ENCODE assay signal across 9 mouse cellular contexts in genomic region chr5:149538531-149538930, GRCm38 (mm10). TPM values are rescaled to one million over a fixed set of nuclear protein-coding genes. Genes with fewer than 3 reads are reported as not detected.
A peak's percentile ranks its signal among the peaks of the same experiment; 100 is the strongest.
DNase-seq lines count a peak whose midpoint lies in the region; ATAC-seq lines count a peak whose summit lies in the region.
"Had no signal": no experiment of that assay in that cellular context is flagged by ENCODE, and none has a peak within 500 bp of the region (broad histone marks: within the 10 kb centered on the region; RNA-seq: fewer than 3 reads in every experiment).

No protein-coding gene starts in this region.

- H3K27me3 ChIP-seq in forebrain, embryonic 13.5 days, result no peaks in the 10 kb centered on the region; the same call in 1 of the 2 replicates
- H3K27me3 ChIP-seq in forebrain, embryonic 11.5 days (ENCODE audit: control insufficient read depth, insufficient read depth, low read length), result no peaks in the 10 kb centered on the region
- H3K27me3 ChIP-seq in lung, embryonic 15.5 days, result no peaks in the 10 kb centered on the region
- no peaks in the 10 kb centered on the region for H3K27me3 ChIP-seq in neural tube, embryonic 15.5 days (replicated peaks)

- H3K36me3 ChIP-seq in forebrain, embryonic 13.5 days (ENCODE audit: poor library complexity, severe bottlenecking), result no peaks in the 10 kb centered on the region
- H3K36me3 ChIP-seq in forebrain, embryonic 11.5 days (ENCODE audit: control insufficient read depth, insufficient read depth, low read length), result no peaks in the 10 kb centered on the region
- H3K36me3 ChIP-seq in lung, embryonic 15.5 days, result no peaks in the 10 kb centered on the region
- no peaks in the 10 kb centered on the region for H3K36me3 ChIP-seq in neural tube, embryonic 15.5 days

- 77% methylated on average over 8 of the region's 8 CpGs for WGBS in forebrain, embryonic 13.5 days
- WGBS in forebrain, embryonic 11.5 days, result 79% methylated on average over 8 of the region's 8 CpGs
- 39% methylated on average over 8 of the region's 8 CpGs for WGBS in lung, embryonic 15.5 days
- WGBS in neural tube, embryonic 15.5 days, result 54% methylated on average over 8 of the region's 8 CpGs

- no peak for DNase-seq in forebrain, embryonic 11.5 days (ENCODE audit: low spot score)
- no peak for DNase-seq in lung, postnatal 25 days (ENCODE audit: low spot score)
- DNase-seq in kidney, postnatal 4 days, result peak; percentile 8 to 28
- DNase-seq in ovary, adult 18-20 months (ENCODE audit: low spot score), result no peak
- no peak for DNase-seq in spleen, postnatal 14 days (ENCODE audit: low spot score in 2 of 2)

- H3K9ac ChIP-seq in forebrain, embryonic 13.5 days, result no peak overlapping the region
- no peak overlapping the region for H3K9ac ChIP-seq in forebrain, embryonic 11.5 days (ENCODE audit: low read length)
- H3K9ac ChIP-seq in lung, embryonic 15.5 days, result 0 out of 2 replicates have a peak overlapping the region, but pooled peaks have one; percentile 7
- peak overlapping the region; percentile 34 for H3K9ac ChIP-seq in neural tube, embryonic 15.5 days (replicated peaks)

- ATAC-seq in forebrain, embryonic 13.5 days, result peak; percentile 34; the same call in 1 of the 2 replicates
- ATAC-seq in forebrain, embryonic 11.5 days (replicated peaks; ENCODE audit: low FRiP score), result no peak
- ATAC-seq in lung, embryonic 15.5 days (ENCODE audit: borderline replicate concordance, extremely low read depth, low FRiP score, low TSS enrichment), result peak; percentile 47; the same call in 1 of the 2 replicates
- peak; percentile 18; the same call in 1 of the 2 replicates for ATAC-seq in neural tube, embryonic 15.5 days (ENCODE audit: low FRiP score)

- H3K4me2 ChIP-seq in forebrain, embryonic 13.5 days, result peak overlapping the region; percentile 39
- H3K4me2 ChIP-seq in forebrain, embryonic 11.5 days (ENCODE audit: low read depth, low read length, severe bottlenecking), result no peak overlapping the region
- H3K4me2 ChIP-seq in lung, embryonic 15.5 days, result peak overlapping the region; percentile 53
- peak overlapping the region; percentile 51 for H3K4me2 ChIP-seq in neural tube, embryonic 15.5 days

- peaks cover 28% of the 10 kb centered on the region for H3K4me1 ChIP-seq in forebrain, embryonic 13.5 days
- no peaks in the 10 kb centered on the region for H3K4me1 ChIP-seq in forebrain, embryonic 11.5 days (replicated peaks; ENCODE audit: control insufficient read depth, insufficient read depth, low read length)
- peaks cover 15% of the 10 kb centered on the region for H3K4me1 ChIP-seq in lung, embryonic 15.5 days
- peaks cover 18% of the 10 kb centered on the region for H3K4me1 ChIP-seq in neural tube, embryonic 15.5 days

- no peak overlapping the region for H3K27ac ChIP-seq in forebrain, embryonic 13.5 days
- no peak overlapping the region for H3K27ac ChIP-seq in forebrain, embryonic 11.5 days (ENCODE audit: low read depth, low read length)
- no peak overlapping the region for H3K27ac ChIP-seq in lung, embryonic 15.5 days
- H3K27ac ChIP-seq in neural tube, embryonic 15.5 days (replicated peaks), result peak overlapping the region; percentile 3; the same call in 1 of the 2 replicates

- no peaks in the 10 kb centered on the region for H3K9me3 ChIP-seq in forebrain, embryonic 13.5 days (replicated peaks)
- H3K9me3 ChIP-seq in forebrain, embryonic 11.5 days (ENCODE audit: control insufficient read depth, low read length), result no peaks in the 10 kb centered on the region
- H3K9me3 ChIP-seq in lung, embryonic 15.5 days, result no peaks in the 10 kb centered on the region
- no peaks in the 10 kb centered on the region for H3K9me3 ChIP-seq in neural tube, embryonic 15.5 days (replicated peaks)
- H3K9me3 ChIP-seq: megakaryocyte, embryonic 14.5 days had no signal

- H3K4me3 ChIP-seq in forebrain, embryonic 13.5 days, result no peak overlapping the region
- no peak overlapping the region for H3K4me3 ChIP-seq in forebrain, embryonic 11.5 days (ENCODE audit: low read depth, low read length)
- 0 out of 2 replicates have a peak overlapping the region, but pooled peaks have one; percentile 14 for H3K4me3 ChIP-seq in lung, embryonic 15.5 days
- H3K4me3 ChIP-seq in neural tube, embryonic 15.5 days (replicated peaks), result 0 out of 2 replicates have a peak overlapping the region, but pooled peaks have one; percentile 14
- H3K4me3 ChIP-seq: megakaryocyte, embryonic 14.5 days had no signal

RNA-seq across cellular contexts. Expression of gene Wdr95, which starts 10.1 kb away (rescaled TPM):
- 0.41 and 0.68 TPM in 2 replicates for polyA plus RNA-seq in forebrain, embryonic 13.5 days (2015; fragmentation: Nextera tagmentation; extraction: Ambion mirVana)
- 0.24 and 0.73 TPM in 2 replicates for polyA plus RNA-seq in forebrain, embryonic 11.5 days (2014; fragmentation: Nextera tagmentation; extraction: Ambion mirVana)
- 0.08 and 0.26 TPM in 2 replicates for polyA plus RNA-seq in lung, embryonic 15.5 days (2015; fragmentation: Nextera tagmentation; extraction: Ambion mirVana)
- polyA plus RNA-seq in neural tube, embryonic 15.5 days (2015; fragmentation: Nextera tagmentation; extraction: Ambion mirVana), result 0.12 and 0.36 TPM in 2 replicates

Comparison
In these comparisons a context has a peak if more than half of its experiments do, and no peak if none do; other contexts are left out.
1. H3K4me3 ChIP-seq: peak in lung, embryonic 15.5 days (single experiment) and neural tube, embryonic 15.5 days (single experiment); none in forebrain, embryonic 13.5 days (single experiment) and forebrain, embryonic 11.5 days (single experiment).
2. H3K9ac ChIP-seq: peak in lung, embryonic 15.5 days (single experiment) and neural tube, embryonic 15.5 days (single experiment); none in forebrain, embryonic 13.5 days (single experiment) and forebrain, embryonic 11.5 days (single experiment).
3. DNase-seq: peak in kidney, postnatal 4 days (2 of 2); none in forebrain, embryonic 11.5 days (single experiment), lung, postnatal 25 days (single experiment), ovary, adult 18-20 months (single experiment) and spleen, postnatal 14 days (0 of 2).